Mouse (Mus musculus) c-Kit-positive CD71-negative TER-119-negative erythroid progenitor cells, embryonic 14.5 days (primary cell): ENCODE measurements at regions not wholly inside any gene's neighbourhood (a gene's known extent, or its start where the extent isn't known, plus 50 kb on each side); places are given as distances from the start of the nearest gene placed in this dataset.

ENCODE experiments used
- DNase-seq: peaks from one replicate; pipeline ENCODE4 v3.0.0-alpha.2; 2013; ENCODE audit warnings: low read depth

GRCm38 (mm10) chr13:53996867-53997266, 58.6 kb downstream of the Drd1 start:
- DNase-seq, result no peak

- DNase-seq, result no peak
Measured at GRCm38 (mm10) chr13:53992863-53993451, 62.5 kb downstream of the Drd1 start.

GRCm38 (mm10) chr13:53979226-53979625, 76.3 kb downstream of the Drd1 start:
- DNase-seq, result no peak

GRCm38 (mm10) chr13:53969421-53969820, 86.1 kb downstream of the Drd1 start:
- DNase-seq, result no peak

GRCm38 (mm10) chr13:53956167-53956566, 99.3 kb downstream of the Drd1 start:
- no peak for DNase-seq

DNA sequence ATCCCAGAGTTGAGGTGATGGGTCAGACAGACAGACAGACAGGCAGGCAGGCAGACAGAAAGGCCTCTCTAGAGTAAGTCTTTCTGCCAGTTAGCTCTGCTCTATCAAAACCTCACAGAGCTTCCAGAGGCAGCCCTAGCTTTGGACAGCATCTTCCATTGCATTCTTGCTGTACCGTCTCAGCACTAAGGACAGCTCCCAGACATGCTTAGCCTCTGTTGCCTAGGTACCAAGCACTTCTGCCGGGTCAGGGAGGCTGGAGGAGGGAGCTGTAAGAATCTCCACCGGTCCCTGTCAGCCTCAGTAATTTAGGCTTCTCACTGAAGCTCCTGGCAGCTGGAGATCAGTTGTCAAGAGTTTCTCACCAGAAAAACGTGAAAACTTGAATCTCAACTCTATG, 107.4 kb downstream of the Drd1 start:
- no peak for DNase-seq

DNA sequence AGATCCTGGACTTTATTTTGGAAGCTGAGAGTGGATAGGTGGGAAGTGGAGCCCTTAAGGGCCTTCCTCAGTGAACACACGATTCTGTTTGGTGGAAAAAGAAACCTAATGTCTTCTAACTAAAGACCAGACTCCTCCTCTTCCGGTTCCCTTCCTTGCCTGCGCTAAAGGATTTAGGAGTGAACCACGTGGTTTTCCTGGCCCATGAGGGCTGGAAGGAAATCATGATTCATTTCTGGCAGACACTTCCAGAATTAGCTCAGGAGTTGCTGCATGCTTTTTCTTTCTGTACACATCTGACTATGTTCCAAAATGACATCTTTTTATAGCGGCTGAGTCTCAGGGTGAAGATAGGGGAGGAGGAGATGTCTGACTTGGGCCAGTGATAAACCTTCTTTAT, 109.8 kb downstream of the Drd1 start:
- DNase-seq, result no peak

- DNase-seq, result no peak
Measured at GRCm38 (mm10) chr13:53941005-53941747, 114.3 kb downstream of the Drd1 start.

- DNase-seq, result no peak
Measured at GRCm38 (mm10) chr13:53935174-53935699, 120.3 kb downstream of the Drd1 start.

GRCm38 (mm10) chr13:53934457-53934856, 121.0 kb downstream of the Drd1 start:
- DNase-seq, result no peak

DNA sequence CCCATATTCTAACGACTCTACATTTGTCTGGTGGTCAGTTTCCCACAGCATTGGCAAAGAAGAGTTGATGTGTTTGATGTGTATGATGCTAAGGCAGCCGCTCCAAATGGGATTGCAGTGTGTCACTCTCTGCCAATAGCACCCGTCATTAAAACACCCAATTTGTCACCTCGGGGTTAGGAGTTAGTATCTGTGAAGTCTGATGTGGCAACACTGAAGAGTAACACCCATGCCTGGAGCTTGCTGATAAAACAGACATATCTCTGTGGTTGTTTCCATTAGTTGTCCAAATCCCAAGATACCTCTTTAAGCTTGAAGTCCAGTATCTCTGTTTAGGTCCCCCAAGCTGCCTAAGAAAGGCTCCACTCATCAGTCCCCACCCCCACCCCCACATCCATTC, 129.4 kb downstream of the Drd1 start:
- no peak for DNase-seq

GRCm38 (mm10) chr13:53924433-53924832, 131.1 kb downstream of the Drd1 start:
- no peak for DNase-seq

- DNase-seq, result no peak
Measured at GRCm38 (mm10) chr13:53923721-53924374, 131.7 kb downstream of the Drd1 start.

- DNase-seq, result no peak
Measured at GRCm38 (mm10) chr13:53921796-53922195, 133.7 kb downstream of the Drd1 start.

DNA sequence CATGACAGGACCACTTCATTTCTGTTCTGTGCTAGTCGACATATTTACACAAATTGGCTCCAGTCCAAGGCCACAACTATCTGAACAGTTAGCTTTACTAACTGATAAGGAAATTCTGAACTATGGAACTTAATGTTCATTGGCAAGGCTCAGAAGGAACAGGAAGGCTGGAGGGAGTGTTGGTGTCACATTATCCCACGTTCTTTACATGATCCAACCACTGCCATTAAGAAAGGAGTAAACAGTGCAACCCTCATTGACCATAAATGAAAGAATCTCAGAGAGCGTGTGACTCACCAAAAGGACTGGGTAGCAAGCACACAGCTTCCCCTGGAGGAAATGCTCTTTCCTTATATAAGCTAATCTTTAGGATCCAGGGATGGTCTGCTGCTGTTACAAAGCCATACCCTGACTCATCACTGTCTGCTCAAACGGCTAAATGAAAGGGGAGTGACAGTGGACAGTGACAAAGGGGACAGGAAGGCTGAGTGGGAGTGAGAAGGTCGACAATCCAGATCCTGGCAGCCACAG, 135.6 kb downstream of the Drd1 start:
- DNase-seq, result no peak

- DNase-seq, result no peak
Measured at GRCm38 (mm10) chr13:53915456-53915855, 140.0 kb downstream of the Drd1 start.

DNA sequence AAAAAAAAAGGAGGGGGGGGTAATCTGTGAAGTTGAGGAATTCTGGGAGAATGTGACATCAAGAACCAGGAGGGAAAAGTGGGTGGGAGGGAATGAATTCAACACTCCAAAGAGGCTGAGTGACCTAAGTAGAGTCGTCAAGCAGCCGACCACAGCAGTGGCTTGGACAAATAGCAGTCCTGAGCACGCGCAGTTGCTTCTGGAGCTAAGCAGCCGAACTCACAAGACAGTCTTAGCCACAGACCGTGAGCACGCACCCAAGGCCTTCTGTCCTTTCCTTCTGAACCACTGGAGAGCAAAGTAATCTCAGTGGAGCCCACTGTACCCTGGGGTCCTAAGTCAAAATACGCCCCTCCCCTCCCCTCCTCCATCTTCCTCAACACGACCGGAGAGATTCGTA, 141.1 kb downstream of the Drd1 start:
- DNase-seq, result no peak

DNA sequence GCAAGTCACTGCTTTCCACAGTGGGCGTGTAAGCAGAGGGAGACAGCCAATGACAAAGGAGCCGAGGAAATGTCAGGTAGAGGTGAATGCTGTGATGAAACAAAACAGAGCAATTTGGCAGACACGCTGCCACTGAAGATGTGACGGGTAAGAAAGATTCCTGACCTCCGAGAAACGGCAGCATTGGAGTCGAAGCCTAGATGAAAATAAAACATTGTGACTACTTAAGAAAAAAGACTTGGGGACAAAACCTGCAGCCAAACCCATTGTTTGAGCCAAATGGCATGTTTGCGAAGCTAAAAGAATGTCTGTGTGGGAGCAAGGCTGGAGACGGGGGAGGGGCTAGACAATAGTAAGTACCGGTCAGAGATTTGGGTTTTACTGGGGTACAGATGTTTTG, 142.0 kb downstream of the Drd1 start:
- no peak for DNase-seq

GRCm38 (mm10) chr13:53911846-53912245, 143.7 kb downstream of the Drd1 start:
- no peak for DNase-seq

DNA sequence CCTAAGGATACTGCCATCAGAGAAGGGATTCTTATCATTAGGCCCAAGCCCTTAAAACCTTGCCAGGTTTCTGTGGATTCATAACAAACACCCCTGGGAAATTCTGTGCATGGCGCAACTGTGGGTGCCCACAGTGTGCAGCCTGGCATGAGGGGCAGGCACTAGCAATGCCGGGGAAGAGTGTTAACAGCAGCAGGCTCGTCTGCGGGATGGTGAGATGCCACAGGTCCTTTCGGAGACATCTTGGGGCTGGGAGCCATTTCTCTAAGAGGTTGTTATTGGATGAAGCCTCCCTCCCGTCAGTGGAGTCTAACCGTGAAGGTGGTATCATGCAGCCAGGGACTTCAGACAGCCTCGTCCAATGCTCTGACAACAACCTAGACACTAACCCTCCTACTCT, 144.2 kb downstream of the Drd1 start:
- no peak for DNase-seq

GRCm38 (mm10) chr13:53910251-53910650, 145.3 kb downstream of the Drd1 start:
- DNase-seq, result no peak

DNA sequence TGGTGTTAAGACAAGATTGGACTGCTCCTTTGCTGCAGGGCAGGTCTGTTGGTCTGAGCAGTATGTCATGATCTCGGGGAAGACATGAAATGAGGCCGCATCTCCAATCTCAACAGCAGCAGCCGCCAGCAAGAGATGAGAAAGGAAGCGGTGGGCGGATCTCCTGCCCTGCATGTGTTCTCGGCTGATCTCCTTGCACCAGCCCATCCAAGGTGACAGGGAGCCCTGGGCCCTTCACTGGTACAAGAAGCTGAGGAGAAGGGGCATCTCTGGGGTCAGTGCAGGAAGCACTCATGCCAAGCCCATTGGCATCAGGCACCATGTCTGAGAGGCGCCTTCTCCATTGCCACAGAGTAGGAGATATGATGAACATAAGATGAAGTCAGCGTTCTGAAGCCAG, 151.0 kb downstream of the Drd1 start:
- no peak for DNase-seq

GRCm38 (mm10) chr13:53903626-53904025, 151.9 kb downstream of the Drd1 start:
- DNase-seq, result no peak
